Mouse (Mus musculus): ENCODE data around the gene Kalrn.

Kalrn gene

GRCm38 (mm10) chr16:34493914-34494313 is 79.4 kb downstream of the Kalrn start:
- DNase-seq, result no peak

- DNase-seq, result no peak
These were observed 82.1 kb downstream of the Kalrn start for GRCm38 (mm10) chr16:34491225-34491624.

GRCm38 (mm10) chr16:34490506-34490905 is 82.8 kb downstream of the Kalrn start:
- no peak for DNase-seq

- DNase-seq, result no peak
These were observed 83.5 kb downstream of the Kalrn start for GRCm38 (mm10) chr16:34489805-34490325.

GRCm38 (mm10) chr16:34487823-34488222 is 85.5 kb downstream of the Kalrn start:
- DNase-seq, result no peak

GRCm38 (mm10) chr16:34487268-34487667 is 86.1 kb downstream of the Kalrn start:
- no peak for DNase-seq

GRCm38 (mm10) chr16:34485483-34485882 is 87.8 kb downstream of the Kalrn start:
- peak; percentile 86 to 87 for DNase-seq

GRCm38 (mm10) chr16:34484921-34485320 is 88.4 kb downstream of the Kalrn start:
- DNase-seq, result no peak

GRCm38 (mm10) chr16:34484213-34484612 is 89.1 kb downstream of the Kalrn start:
- DNase-seq, result no peak

GRCm38 (mm10) chr16:34483716-34484115 is 89.6 kb downstream of the Kalrn start:
- DNase-seq, result no peak

GRCm38 (mm10) chr16:34474741-34475140 is 98.6 kb downstream of the Kalrn start:
- no peak for DNase-seq

- no peak for DNase-seq
These were observed 99.4 kb downstream of the Kalrn start for GRCm38 (mm10) chr16:34473891-34474290.

- no peak for DNase-seq
These were observed 101.9 kb downstream of the Kalrn start for GRCm38 (mm10) chr16:34471441-34471840.

- no peak for DNase-seq
These were observed 103.0 kb downstream of the Kalrn start for GRCm38 (mm10) chr16:34470343-34470742.

- DNase-seq, result peak in 1 of 2 experiments; percentile 30
These were observed 104.0 kb downstream of the Kalrn start for GRCm38 (mm10) chr16:34469277-34469868.

GRCm38 (mm10) chr16:34466649-34467048 is 106.7 kb downstream of the Kalrn start:
- peak; percentile 30 to 49 for DNase-seq

GRCm38 (mm10) chr16:34456314-34456713 is 117.0 kb downstream of the Kalrn start:
- DNase-seq, result peak; percentile 76 to 84

- DNase-seq, result no peak
These were observed 127.7 kb downstream of the Kalrn start for GRCm38 (mm10) chr16:34445666-34446065.

GRCm38 (mm10) chr16:34441704-34442103 is 131.6 kb downstream of the Kalrn start:
- no peak for DNase-seq

- peak; percentile 87 to 94 for DNase-seq
These were observed 132.3 kb downstream of the Kalrn start for GRCm38 (mm10) chr16:34440994-34441414.

GRCm38 (mm10) chr16:34440019-34440615 is 133.2 kb downstream of the Kalrn start:
- DNase-seq, result peak; percentile 72 to 80

- DNase-seq, result no peak
These were observed 143.2 kb downstream of the Kalrn start for GRCm38 (mm10) chr16:34430131-34430530.

- no peak for DNase-seq
These were observed 145.7 kb downstream of the Kalrn start for GRCm38 (mm10) chr16:34427654-34428053.

GRCm38 (mm10) chr16:34421473-34421872 is 151.9 kb downstream of the Kalrn start:
- DNase-seq, result no peak
